Mouse (Mus musculus) cortical plate, adult 2 months (tissue): ENCODE measurements around the gene Dnaic2. TPM values are rescaled to one million over a fixed set of nuclear protein-coding genes. Genes with fewer than 3 reads are reported as not detected.
A peak's percentile ranks its signal among the peaks of the same experiment; 100 is the strongest.

Source experiments
- H3K27ac ChIP-seq: fragments of 200-500 bp; 2 replicates; pipeline ENCODE4 v1.5.1; 2012; ENCODE audit warnings: low read length, control low read depth, inconsistent platforms; ENCODE audit not compliant: insufficient read depth
- H3K4me1 ChIP-seq: fragments of 200-500 bp; 2 replicates; pipeline ENCODE4 v1.6.1; 2011; ENCODE audit warnings: low read length; ENCODE audit not compliant: control insufficient read depth, insufficient read depth
- H3K4me3 ChIP-seq: fragments of 200-500 bp; 2 replicates; pipeline ENCODE4 v1.5.1; 2011; ENCODE audit warnings: mild to moderate bottlenecking, low read length, control low read depth; ENCODE audit not compliant: insufficient read depth
- CTCF ChIP-seq: fragments of 200-500 bp; IDR thresholded peaks from 2 replicates; pipeline ENCODE4 v1.5.1; 2011; ENCODE audit warnings: mild to moderate bottlenecking, control low read depth, low read length; ENCODE audit not compliant: insufficient read depth; ENCODE audit errors: extremely low read depth
- POLR2A ChIP-seq: fragments of 200-500 bp; IDR thresholded peaks from 2 replicates; pipeline ENCODE4 v1.6.1; 2011; ENCODE audit warnings: mild to moderate bottlenecking, low read length, control low read depth; ENCODE audit not compliant: insufficient read depth; ENCODE audit errors: extremely low read depth
- polyA plus RNA-seq: library from polyadenylated mRNA; depleted of rRNA; stranded (reverse); fragments of >200 nt; gene quantifications from 2 replicates; pipeline ENCODE4 v1.2.3, GENCODE M21; 2012

Gene Dnaic2
- polyA plus RNA-seq, 1 experiment = 2.9 TPM

- TF ChIP-seq POLR2A (no peak), CTCF (no peak)
- H3K27ac ChIP-seq = no peak overlapping the region
- no peak overlapping the region for H3K4me3 ChIP-seq
- H3K4me1 ChIP-seq = no peaks in the 10 kb centered on the region
These were observed 4.8 kb upstream of the Dnaic2 start for GRCm38 (mm10) chr11:114722438-114722837.

- Histone ChIP-seq H3K4me3 (no peak overlapping the region), H3K4me1 (peaks cover 3% of the 10 kb centered on the region), H3K27ac (no peak overlapping the region)
- TF ChIP-seq POLR2A = no peak
- no peak for TF ChIP-seq CTCF
These were observed 4.2 kb upstream of the Dnaic2 start for GRCm38 (mm10) chr11:114723030-114723429.

DNA sequence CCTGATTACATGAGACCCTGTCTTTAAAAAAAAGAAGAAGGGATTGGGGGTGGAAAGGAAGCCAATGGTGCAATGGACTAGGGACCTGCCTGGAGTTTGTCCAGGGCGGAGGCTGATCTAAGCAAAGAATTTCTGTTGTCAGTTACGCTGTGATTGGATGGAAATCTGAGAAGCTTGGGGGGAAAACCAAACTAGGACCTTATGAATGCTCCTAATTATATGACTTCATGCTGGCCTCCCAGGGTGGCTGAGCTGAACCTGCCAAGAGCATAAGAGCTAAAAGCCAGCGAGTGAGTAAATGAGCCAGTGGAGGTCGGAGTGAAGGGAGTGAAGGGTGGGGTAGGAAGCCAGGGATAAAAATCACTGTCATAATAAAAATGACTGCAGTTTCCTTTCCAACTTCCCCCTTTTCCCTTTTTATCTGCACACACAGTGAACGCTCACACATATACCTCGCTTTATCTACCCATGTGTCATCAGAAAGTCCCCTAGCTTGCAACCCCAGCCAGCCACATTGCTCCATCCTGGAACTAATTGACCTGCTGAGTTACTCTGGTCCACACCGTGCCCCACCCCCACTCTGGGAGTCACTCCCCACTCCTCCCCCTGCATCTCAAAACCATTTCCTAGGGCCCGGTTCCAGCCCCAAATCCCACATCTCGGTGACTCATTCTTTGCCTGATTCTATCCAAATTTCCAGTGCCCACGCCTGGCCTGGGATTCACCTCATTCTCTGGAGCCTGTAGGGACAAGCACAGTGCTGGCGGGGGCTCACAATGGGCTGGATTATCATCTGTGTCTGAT, 2.2 kb upstream of the Dnaic2 start:
- no peak overlapping the region for H3K4me3 ChIP-seq
- TF ChIP-seq CTCF (no peak), POLR2A (no peak)
- H3K27ac ChIP-seq = no peak overlapping the region
- peaks cover 3% of the 10 kb centered on the region for H3K4me1 ChIP-seq

DNA sequence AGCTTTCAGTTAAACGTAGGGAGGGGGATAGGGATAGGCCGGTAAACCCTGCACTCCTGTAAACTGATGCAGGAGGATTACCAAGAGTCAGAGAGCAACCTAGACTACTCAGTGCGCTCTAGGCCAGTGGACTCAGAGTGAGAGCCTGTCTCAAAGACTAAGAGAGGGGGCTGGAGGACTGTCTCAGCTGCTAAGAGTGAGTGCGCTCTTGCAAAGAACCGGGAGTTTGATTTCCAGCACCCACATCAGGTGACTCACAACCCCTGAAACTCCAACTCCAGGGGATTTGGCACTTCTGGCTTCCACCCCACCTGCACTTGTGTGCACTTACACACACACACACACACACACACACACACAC, 598 bp downstream of the Dnaic2 start:
- H3K4me1 ChIP-seq = peaks cover 3% of the 10 kb centered on the region
- TF ChIP-seq POLR2A = no peak
- TF ChIP-seq CTCF = no peak
- 0 out of 2 replicates have a peak overlapping the region, but pooled peaks have one; percentile 17 for H3K4me3 ChIP-seq
- no peak overlapping the region for H3K27ac ChIP-seq

- no peak overlapping the region for H3K4me3 ChIP-seq
- H3K27ac ChIP-seq = no peak overlapping the region
- TF ChIP-seq POLR2A (no peak), CTCF (no peak)
- H3K4me1 ChIP-seq = peaks cover 3% of the 10 kb centered on the region
These were observed 1.1 kb downstream of the Dnaic2 start for GRCm38 (mm10) chr11:114728333-114728732.

GRCm38 (mm10) chr11:114729832-114730363, 2.7 kb downstream of the Dnaic2 start:
- no peak overlapping the region for H3K27ac ChIP-seq
- peaks cover 3% of the 10 kb centered on the region for H3K4me1 ChIP-seq
- H3K4me3 ChIP-seq = no peak overlapping the region
- TF ChIP-seq POLR2A (no peak), CTCF (no peak)

GRCm38 (mm10) chr11:114731711-114732110, 4.5 kb downstream of the Dnaic2 start:
- peaks cover 3% of the 10 kb centered on the region for H3K4me1 ChIP-seq
- H3K27ac ChIP-seq = no peak overlapping the region
- H3K4me3 ChIP-seq = no peak overlapping the region
- no peak for TF ChIP-seq CTCF
- no peak for TF ChIP-seq POLR2A

DNA sequence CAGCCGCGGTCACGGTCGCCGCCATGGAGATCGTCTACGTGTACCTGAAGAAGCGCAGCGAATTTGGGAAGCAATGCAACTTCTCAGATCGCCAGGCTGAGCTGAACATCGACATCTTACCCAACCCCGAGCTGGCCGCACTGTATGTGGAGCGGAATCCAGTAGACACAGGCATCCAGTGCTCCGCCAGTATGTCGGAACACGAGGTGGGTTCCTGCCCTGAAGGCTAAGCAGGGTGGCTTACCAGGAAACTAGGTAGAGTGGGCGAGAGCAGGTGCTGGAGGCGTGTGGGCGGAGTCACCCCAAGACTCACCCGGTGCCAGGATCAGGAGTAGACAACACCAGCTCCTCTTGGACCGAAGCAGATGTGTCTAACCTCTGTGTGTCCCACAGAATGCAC, 5.7 kb downstream of the Dnaic2 start:
- no peak overlapping the region for H3K4me3 ChIP-seq
- no peaks in the 10 kb centered on the region for H3K4me1 ChIP-seq
- TF ChIP-seq CTCF (no peak), POLR2A (no peak)
- H3K27ac ChIP-seq = no peak overlapping the region

DNA sequence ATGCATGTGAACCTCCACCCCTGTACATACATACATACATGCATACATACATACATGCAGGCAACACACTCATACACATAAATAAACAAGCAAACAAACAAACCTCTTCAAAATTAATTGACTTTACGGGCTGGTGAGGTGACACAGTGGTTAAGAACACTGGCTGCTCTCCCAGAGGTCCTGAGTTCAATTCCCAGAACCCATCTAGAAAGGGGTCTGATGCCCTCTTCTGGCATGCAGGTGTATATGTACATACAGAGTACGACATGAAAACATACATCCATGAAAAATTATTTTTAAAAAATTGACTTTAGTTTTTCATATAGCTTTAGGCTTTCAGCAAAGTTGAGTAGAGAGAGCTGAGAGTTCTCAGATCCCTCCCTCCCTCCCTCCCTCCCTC, 8.9 kb downstream of the Dnaic2 start:
- no peak overlapping the region for H3K4me3 ChIP-seq
- TF ChIP-seq POLR2A = no peak
- TF ChIP-seq CTCF = no peak
- no peaks in the 10 kb centered on the region for H3K4me1 ChIP-seq
- no peak overlapping the region for H3K27ac ChIP-seq

DNA sequence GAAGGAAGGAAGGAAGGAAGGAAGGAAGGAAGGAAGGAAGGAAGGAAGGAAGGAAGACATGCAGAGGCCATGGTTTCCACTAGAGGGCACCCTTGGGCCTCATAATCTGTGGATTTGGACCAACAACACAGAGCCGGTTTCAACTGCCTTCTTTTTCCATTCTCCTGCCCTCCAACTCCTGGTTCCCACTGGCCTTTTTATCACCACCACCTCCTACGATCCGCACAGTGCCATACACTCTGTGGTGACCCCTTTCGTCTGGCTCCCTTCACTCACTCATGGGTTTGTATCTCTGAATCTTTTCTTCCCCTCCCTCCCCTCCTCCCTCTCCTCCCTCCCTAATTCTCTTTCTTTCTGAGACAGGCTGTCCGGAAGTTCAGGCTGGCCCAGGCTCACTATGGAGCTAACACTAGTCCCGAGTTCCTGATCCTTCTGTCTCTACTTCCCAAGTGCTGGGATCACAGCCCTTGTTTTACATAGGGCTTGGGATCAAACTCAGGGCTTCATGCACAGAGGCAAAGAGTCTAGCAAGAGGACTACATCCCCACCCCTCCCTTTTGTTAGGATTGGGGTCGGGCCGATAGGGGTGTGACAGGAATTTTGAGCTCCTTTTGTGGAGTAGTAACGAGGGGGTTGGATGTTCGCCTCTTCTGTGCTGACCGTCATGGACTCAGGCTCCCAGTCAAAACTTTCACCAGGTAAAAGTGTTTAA, 9.9 kb downstream of the Dnaic2 start:
- Histone ChIP-seq H3K4me3 (no peak overlapping the region), H3K27ac (no peak overlapping the region), H3K4me1 (no peaks in the 10 kb centered on the region)
- TF ChIP-seq CTCF (peak; percentile 79), POLR2A (no peak)
